Mouse (Mus musculus) 416B (cell line): ENCODE measurements at regions not wholly inside any gene's neighbourhood (a gene's known extent, or its start where the extent isn't known, plus 50 kb on each side); places are given as distances from the start of the nearest gene placed in this dataset.
A peak's percentile ranks its signal among the peaks of the same experiment; 100 is the strongest.
"Not testable (repeated sequence)": the region's sequence is repeated elsewhere in the genome, so short reads cannot be mapped to it uniquely, and the experiment has no call there.

Source experiments
- DNase-seq: peaks from one replicate; pipeline ENCODE4 v3.0.0; 2011; ENCODE audit warnings: low read depth

- no peak for DNase-seq
Measured at GRCm38 (mm10) chr8:35020480-35020879, 745.1 kb upstream of the Gm19410 start.

DNA sequence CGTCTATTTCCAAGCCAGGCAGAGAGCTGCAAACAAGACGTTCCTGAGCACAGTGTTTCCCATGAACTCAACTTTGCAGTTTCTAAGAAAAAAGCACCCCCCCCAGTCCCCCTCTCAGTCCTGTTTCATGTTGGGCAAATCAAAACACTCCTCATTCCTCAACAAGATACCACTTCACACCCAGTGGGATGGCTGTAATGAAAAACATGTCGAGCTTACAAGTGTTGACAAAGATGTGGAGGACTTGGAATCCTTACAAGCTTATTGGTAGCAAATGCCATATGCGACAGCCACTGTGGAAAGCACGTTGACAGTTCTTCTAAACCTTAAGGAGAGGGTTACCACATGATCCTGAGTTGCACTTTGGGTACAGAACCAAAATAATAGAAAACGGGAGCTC lies 742.9 kb upstream of the Gm19410 start:
- no peak for DNase-seq

GRCm38 (mm10) chr8:35047798-35048197 lies 717.8 kb upstream of the Gm19410 start:
- no peak for DNase-seq

DNA sequence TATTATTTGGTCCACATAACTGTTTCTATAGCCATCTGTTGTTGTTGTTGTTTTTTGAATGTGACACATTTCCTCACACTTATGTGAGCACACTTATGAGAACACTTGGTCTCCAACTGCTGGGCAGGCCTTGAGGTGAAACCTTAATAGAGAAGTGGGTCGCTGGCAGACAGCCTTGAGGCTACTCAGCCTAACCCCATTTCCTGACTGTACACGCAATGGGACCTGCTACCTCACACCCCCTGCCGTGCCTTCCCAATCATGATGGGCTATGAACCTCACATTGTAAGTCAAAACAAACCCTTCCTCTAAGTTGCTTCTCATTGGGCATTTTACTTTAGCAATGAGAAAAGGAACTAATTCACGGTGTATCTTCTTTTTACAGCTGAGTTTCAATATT lies 712.1 kb upstream of the Gm19410 start:
- DNase-seq: peak; percentile 16

- DNase-seq: no peak
Measured at GRCm38 (mm10) chr8:35061048-35061447, 704.5 kb upstream of the Gm19410 start.

- DNase-seq: no peak
Measured at GRCm38 (mm10) chr8:35068228-35068627, 697.4 kb upstream of the Gm19410 start.

- DNase-seq: no peak
Measured at GRCm38 (mm10) chr8:35070246-35070989, 695.2 kb upstream of the Gm19410 start.

- DNase-seq: no peak
Measured at GRCm38 (mm10) chr8:35075971-35076370, 689.6 kb upstream of the Gm19410 start.

- no peak for DNase-seq
Measured at GRCm38 (mm10) chr8:35083161-35083560, 682.4 kb upstream of the Gm19410 start.

DNA sequence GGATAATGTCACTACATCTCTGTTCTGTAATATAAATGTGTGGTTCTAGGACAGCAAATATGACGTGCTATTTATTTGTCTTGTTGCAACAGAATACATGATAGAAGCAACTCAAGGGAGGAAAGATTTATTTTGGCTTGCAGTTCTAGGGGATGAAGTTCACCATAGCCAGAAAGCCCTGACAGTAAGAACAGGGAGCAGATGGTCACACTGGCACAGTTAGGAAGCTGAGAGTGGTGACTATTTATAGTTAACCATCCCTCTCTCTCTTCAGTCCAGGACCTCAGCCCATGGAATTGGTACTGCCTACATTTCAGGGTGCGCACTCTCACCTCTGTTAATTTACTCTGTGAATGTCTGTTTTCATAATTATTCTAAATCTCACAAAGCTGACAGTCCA lies 678.5 kb upstream of the Gm19410 start:
- DNase-seq: no peak

DNA sequence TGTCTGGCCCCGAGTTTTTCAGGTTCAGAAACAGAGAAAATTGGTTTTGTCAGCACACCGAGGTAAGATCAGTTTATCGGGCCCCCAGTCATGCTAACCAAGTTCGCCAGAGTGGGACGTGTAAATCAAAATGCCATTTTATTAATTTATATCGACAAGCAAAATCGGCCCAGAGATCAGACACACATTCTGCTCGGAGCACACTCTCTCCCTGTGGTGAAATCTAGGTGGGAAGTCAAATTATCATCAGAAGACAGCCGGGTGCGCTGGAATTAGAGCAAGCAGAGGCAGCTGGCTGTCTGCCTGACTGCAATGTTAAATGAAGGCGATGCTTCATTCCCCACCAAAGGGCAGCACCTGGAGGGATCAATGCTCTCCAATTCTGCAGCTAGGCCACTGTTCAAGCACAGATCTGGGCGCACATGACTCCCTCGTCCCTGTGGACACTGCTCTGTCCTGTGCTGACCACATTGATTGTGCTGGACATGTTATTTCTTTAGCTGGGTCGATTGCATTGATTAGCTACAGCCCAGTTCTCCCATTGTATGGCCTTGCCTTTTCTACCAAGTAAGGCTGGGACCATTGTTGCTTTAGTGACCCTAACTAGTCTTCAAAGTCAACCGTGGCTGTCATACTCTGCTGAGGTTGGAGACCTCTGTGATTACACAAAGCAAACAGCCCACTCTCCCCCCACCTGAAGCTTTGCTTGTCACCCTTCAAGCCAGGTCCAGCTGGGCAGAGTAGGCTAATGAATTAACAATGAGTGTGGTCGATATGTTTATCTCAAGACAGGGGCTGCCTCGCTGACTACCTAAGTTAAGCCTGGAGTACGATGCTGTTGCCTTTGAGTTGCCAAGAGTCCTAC lies 677.0 kb upstream of the Gm19410 start:
- no peak for DNase-seq

DNA sequence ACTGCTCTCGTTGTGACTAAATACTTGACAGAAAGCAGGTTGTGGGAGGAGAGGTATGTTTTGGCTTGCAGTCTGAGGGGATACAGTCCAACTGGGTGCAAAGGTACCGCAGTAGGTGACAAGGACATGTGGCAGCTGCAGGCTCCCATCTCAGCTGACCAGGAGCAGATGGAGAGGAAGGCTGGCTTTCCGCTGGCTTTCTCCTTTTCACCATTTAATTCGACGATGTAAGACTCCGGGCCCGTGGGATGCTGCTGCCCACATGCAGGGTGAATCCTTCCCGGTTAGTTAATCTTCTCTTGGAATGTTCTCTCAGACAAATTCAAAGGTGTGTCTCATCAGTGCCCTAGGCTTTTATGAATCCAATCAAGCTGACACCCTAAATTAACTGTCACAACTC lies 676.1 kb upstream of the Gm19410 start:
- no peak for DNase-seq

GRCm38 (mm10) chr8:35101701-35102100 lies 663.9 kb upstream of the Gm19410 start:
- no peak for DNase-seq

DNA sequence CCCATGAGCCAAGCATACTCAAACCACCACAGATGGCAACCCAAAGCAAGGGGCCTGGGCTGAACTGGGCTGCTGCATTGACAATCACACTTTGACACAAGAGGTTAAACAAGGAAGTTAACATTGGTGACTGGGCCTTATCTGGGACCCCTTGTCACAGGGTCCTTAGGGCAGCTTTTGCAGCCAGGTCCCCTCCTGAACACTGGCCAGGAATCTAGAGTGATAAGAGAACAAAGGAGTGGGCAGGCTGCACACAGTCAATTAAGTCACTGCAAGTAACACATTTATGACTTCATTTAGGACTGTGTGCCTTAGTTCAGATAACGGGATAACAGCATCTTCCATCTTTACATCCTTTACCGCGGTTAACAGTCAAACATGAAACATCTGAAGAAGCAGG lies 663.5 kb upstream of the Gm19410 start:
- DNase-seq: peak; percentile 5

DNA sequence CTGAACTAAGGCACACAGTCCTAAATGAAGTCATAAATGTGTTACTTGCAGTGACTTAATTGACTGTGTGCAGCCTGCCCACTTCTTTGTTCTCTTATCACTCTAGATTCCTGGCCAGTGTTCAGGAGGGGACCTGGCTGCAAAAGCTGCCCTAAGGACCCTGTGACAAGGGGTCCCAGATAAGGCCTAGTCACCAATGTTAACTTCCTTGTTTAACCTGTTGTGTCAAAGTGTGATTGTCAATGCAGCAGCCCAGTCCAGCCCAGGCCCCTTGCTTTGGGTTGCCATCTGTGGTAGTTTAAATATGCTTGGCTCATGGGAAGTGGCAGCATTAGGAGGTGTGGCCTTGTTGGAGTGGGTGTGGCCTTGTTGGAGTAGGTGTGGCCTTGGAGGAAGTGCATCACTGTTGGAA lies 661.1 kb upstream of the Gm19410 start:
- not testable (repeated sequence) for DNase-seq

DNA sequence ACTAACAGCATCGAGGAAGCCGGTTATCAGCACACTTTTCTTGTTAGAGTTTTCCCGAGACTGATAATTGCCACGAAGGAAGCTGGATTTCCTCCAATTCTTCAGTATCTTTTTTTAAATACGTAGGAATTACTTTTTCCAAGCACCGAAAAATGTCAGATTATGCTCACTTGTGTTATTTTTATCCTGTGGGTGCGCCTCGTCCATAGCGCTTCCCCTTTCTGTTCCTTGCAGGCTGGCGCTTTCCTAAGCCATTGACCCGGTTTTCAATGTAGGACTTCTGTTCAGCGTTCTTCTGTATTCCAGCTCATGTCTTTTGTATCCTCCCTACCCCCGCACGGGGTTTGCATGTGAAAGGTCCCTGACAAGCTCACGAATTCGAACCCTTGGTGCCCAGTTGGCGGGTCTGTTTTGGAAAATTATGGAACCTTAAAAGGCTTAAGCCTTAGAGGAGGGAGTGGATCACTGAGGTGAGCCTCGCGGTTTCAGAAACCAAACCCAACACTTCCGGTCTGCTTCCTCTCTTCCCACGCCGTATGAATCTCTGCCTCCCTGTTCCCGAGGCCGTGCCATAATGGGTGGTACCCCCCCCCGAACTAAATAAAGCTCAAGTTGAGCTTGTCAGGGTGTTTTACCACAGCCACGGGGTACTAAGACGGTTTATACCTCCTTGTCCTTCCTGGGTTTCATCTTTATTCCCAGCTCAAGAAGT lies 655.9 kb upstream of the Gm19410 start:
- no peak for DNase-seq

DNA sequence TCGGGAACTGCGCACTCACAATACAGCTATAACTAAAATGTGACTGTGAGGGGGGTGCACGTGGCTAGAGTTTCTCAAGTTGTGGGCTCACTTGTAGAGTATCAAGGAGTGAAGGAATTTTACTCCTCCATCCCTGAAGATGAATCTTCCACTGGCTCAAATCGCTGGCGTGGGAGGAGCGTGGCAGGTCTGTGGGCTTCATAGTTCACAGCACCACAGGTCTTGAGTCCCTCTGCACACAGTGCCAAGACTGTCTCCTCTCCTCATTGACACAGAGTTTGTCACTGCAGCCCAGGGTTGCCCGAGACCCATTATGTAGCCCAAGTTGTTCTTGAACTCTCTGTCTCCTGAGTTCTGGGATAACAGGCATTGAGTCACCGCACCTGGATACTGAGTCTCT lies 655.3 kb upstream of the Gm19410 start:
- no peak for DNase-seq

DNA sequence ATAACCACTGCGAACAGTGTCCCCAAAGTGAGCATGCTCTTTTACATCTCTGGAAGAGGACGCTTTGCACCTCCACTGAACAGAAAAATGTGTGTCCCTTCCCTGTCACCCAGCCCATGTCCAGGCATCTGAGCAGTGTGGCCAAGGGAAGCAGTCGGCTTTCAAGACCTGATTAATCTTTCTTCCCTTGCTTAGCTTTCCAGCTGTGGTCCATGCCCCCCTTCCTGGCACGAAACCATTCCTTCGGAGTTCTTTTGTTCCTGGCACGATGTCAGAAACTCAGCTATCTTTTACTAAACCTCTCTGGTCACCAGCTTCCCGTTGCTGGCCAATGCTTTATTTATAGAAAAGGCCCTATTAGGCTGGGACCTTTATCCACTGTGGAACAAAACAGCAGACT lies 654.5 kb upstream of the Gm19410 start:
- DNase-seq: no peak

GRCm38 (mm10) chr8:35112591-35113265 lies 652.9 kb upstream of the Gm19410 start:
- DNase-seq: no peak

GRCm38 (mm10) chr8:35114031-35114430 lies 651.6 kb upstream of the Gm19410 start:
- DNase-seq: peak; percentile 83

DNA sequence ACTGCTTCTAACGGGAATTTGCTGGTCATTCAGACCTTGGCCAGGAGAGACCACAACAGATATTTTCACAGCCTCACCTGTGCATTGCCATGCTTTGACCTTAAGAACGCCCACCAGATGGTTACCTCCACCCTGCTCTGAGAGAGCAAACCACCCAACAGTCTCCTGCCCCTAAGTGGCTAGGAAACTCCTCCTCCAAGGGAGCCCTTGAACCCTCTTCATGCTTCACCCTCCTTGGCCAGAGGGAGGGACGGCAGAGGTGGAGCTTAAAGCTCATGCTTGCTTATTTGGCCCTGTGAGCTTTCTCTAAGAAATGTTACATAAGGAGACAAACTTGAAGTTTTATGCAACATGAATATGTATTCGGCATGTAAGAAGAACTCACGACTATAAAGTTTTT lies 645.0 kb upstream of the Gm19410 start:
- DNase-seq: no peak

DNA sequence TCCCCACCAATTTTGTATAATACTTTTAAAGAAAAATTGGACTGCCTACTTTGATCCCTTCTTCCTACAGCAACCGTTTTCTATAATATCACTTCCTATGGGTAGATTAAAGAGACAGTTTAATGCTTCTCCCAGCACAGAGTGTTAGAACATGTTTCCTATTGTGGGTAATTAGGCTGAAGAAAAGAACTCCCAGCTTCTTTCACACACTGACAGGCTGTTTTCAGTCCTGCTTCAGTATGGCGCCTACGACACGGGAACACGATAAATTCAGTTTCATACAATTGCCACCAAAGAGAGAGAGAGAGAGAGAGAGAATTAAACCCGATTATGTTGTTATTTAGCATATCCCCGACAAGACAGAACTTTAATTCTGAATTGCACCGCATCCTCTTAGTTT lies 644.5 kb upstream of the Gm19410 start:
- no peak for DNase-seq
